Mouse (Mus musculus) liver, postnatal 0 days (tissue): Measurements from ENCODE around the gene Ptar1. TPM values are rescaled to one million over a fixed set of nuclear protein-coding genes. Genes with fewer than 3 reads are reported as not detected.

Experiments
- ATAC-seq: fragments of 200-750 bp; cut with Nextera tagmentation; 2 replicates; pipeline ENCODE4 v1.8.0; 2017; ENCODE audit warnings: mild to moderate bottlenecking, moderate library complexity
- DNase-seq: peaks from one replicate; pipeline ENCODE4 v3.0.0-alpha.2; 2016
- H3K27ac ChIP-seq: fragments of 300-500 bp; sonication (generic); 2 replicates; pipeline ENCODE4 v1.5.1; 2014; ENCODE audit warnings: antibody characterized with exemption, moderate library complexity, mild to moderate bottlenecking, low read depth
- H3K27me3 ChIP-seq: fragments of 300-500 bp; sonication (generic); 2 replicates; pipeline ENCODE4 v1.6.1; 2014; ENCODE audit warnings: low read length, control low read depth, mixed read lengths; ENCODE audit not compliant: insufficient read depth
- H3K36me3 ChIP-seq: fragments of 300-500 bp; sonication (generic); replicated peaks from 2 replicates; pipeline ENCODE4 v1.6.1; 2014; ENCODE audit warnings: mild to moderate bottlenecking, control low read depth, low read length, moderate library complexity, mixed read lengths; ENCODE audit not compliant: insufficient read depth
- H3K4me1 ChIP-seq: fragments of 300-500 bp; sonication (generic); 2 replicates; pipeline ENCODE4 v1.6.1; 2014; ENCODE audit warnings: antibody characterized with exemption, mild to moderate bottlenecking, control low read depth; ENCODE audit not compliant: insufficient read depth
- H3K4me2 ChIP-seq: fragments of 300-500 bp; sonication (generic); 2 replicates; pipeline ENCODE4 v1.6.1; 2014; ENCODE audit warnings: low read depth, mild to moderate bottlenecking, low read length, moderate library complexity, mixed read lengths
- H3K4me3 ChIP-seq: fragments of 300-500 bp; sonication (generic); 2 replicates; pipeline ENCODE4 v1.5.1; 2014; ENCODE audit warnings: low read depth, low read length
- H3K9ac ChIP-seq: fragments of 300-500 bp; sonication (generic); replicated peaks from 2 replicates; pipeline ENCODE4 v1.6.1; 2014; ENCODE audit warnings: mild to moderate bottlenecking, moderate library complexity
- H3K9me3 ChIP-seq: fragments of 300-500 bp; sonication (generic); 2 replicates; pipeline ENCODE4 v1.6.1; 2016; ENCODE audit warnings: mild to moderate bottlenecking, control low read depth, low read length, mixed read lengths
- CTCF ChIP-seq: sonication (generic); IDR thresholded peaks from 2 replicates; pipeline ENCODE4 v1.5.1; 2016; ENCODE audit warnings: antibody characterized with exemption, low read depth
- EP300 ChIP-seq: IDR thresholded peaks from 2 replicates; pipeline ENCODE4 v1.6.1; 2016; ENCODE audit warnings: antibody characterized with exemption, low read depth, mild to moderate bottlenecking
- WGBS: fragments of 180-500 bp; shearing (Covaris S2); extraction: QIAGEN DNeasy Blood & Tissue Kit; methylation state at CpG from one replicate; pipeline ENCODE4 v1.1.7; 2014; ENCODE audit not compliant: insufficient replicate concordance; 5-methylcytosine and 5-hydroxymethylcytosine counted together
- polyA plus RNA-seq: library from polyadenylated mRNA; unstranded; fragments of >200 nt; fragmentation: Nextera tagmentation; extraction: Ambion mirVana; gene quantifications from 2 replicates; pipeline ENCODE4 v1.2.1, GENCODE M21; 2015

Ptar1 gene
- polyA plus RNA-seq, 1 experiment from 2014 or later: 2.5 TPM

DNA sequence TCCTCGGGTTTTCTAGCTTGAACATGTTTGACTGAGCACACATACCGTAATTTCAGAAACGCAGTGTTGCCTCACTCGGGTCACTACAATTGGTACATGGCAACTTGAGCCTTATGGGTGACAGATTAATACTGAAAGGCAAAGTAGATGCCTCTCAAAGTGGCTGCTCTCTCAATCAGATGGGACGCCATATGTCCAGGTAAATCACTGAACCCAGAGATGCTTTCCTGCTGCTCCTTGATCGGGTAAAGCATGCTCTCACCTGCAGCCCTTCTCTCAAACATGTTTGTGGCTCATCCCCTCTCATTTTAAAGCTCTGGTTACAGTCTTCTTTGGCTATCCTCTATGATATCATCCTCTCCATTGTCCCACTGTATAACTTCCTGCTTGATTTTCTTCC lies 76.1 kb downstream of the Ptar1 start:
- Histone ChIP-seq H3K27ac (no peak overlapping the region), H3K4me3 (no peak overlapping the region), H3K36me3 (no peaks in the 10 kb centered on the region), H3K9ac (no peak overlapping the region), H3K9me3 (no peaks in the 10 kb centered on the region), H3K4me2 (no peak overlapping the region), H3K27me3 (peaks cover 17% of the 10 kb centered on the region), H3K4me1 (peaks cover 5% of the 10 kb centered on the region; the same call in 1 of the 2 replicates)
- TF ChIP-seq EP300 (no peak), CTCF (no peak)
- ATAC-seq: no peak
- no peak for DNase-seq
- WGBS: 78% methylated on average over 6 of the region's 6 CpGs

DNA sequence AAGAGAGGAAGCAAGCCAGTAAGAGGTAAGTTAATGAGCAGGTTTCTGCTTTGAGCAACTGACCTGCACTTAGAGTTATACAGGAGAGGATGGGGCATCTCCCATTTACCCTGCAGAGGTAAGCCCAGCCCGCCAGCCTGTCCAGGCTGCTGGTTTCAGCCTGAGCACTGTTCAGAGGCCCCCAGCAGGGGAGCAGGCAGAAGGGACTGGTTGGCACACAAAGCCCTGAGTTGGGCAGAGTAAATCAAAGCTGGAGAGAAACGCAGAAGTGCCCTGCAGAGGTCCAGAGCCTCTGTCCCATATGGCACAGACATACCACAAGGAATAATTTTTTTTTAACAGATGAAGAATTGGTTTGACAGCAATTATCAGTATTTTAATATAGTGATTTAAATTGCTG lies 76.8 kb downstream of the Ptar1 start:
- TF ChIP-seq CTCF (no peak), EP300 (no peak)
- no peaks in the 10 kb centered on the region for H3K36me3 ChIP-seq
- H3K27me3 ChIP-seq: peaks cover 13% of the 10 kb centered on the region
- no peak for ATAC-seq
- H3K27ac ChIP-seq: no peak overlapping the region
- H3K9ac ChIP-seq: no peak overlapping the region
- H3K4me2 ChIP-seq: no peak overlapping the region
- no peak for DNase-seq
- 0 out of 2 replicates have a peak, but pooled peaks cover 2% of the 10 kb centered on the region for H3K4me1 ChIP-seq
- H3K9me3 ChIP-seq: no peaks in the 10 kb centered on the region
- H3K4me3 ChIP-seq: no peak overlapping the region
- whole genome bisulfite sequencing: 55% methylated on average over 2 of the region's 2 CpGs

- H3K4me3 ChIP-seq: no peak overlapping the region
- 62% methylated on average over 5 of the region's 5 CpGs for WGBS
- TF ChIP-seq CTCF (no peak), EP300 (no peak)
- H3K27me3 ChIP-seq: no peaks in the 10 kb centered on the region
- no peak for ATAC-seq
- no peak for DNase-seq
- H3K4me1 ChIP-seq: no peaks in the 10 kb centered on the region
- no peak overlapping the region for H3K4me2 ChIP-seq
- H3K36me3 ChIP-seq: no peaks in the 10 kb centered on the region
- H3K9ac ChIP-seq: no peak overlapping the region
- H3K27ac ChIP-seq: no peak overlapping the region
- no peaks in the 10 kb centered on the region for H3K9me3 ChIP-seq
Observed at GRCm38 (mm10) chr19:23768864-23769263, 81.6 kb downstream of the Ptar1 start.

GRCm38 (mm10) chr19:23770494-23771423 lies 83.5 kb downstream of the Ptar1 start:
- H3K36me3 ChIP-seq: no peaks in the 10 kb centered on the region
- H3K4me1 ChIP-seq: no peaks in the 10 kb centered on the region
- TF ChIP-seq CTCF: no peak
- no peak for TF ChIP-seq EP300
- H3K4me2 ChIP-seq: no peak overlapping the region
- H3K4me3 ChIP-seq: no peak overlapping the region
- ATAC-seq: no peak
- no peak overlapping the region for H3K9ac ChIP-seq
- 64% methylated on average over 10 of the region's 10 CpGs for WGBS
- H3K27me3 ChIP-seq: no peaks in the 10 kb centered on the region
- DNase-seq: no peak
- no peak overlapping the region for H3K27ac ChIP-seq
- no peaks in the 10 kb centered on the region for H3K9me3 ChIP-seq

- WGBS: 70% methylated on average over 7 of the region's 7 CpGs
- H3K4me1 ChIP-seq: no peaks in the 10 kb centered on the region
- ATAC-seq (no peak), DNase-seq (peak; percentile 32)
- H3K9ac ChIP-seq: no peak overlapping the region
- H3K4me2 ChIP-seq: no peak overlapping the region
- H3K4me3 ChIP-seq: no peak overlapping the region
- no peaks in the 10 kb centered on the region for H3K9me3 ChIP-seq
- TF ChIP-seq CTCF (peak; percentile 67), EP300 (no peak)
- H3K27ac ChIP-seq: no peak overlapping the region
- no peaks in the 10 kb centered on the region for H3K27me3 ChIP-seq
- no peaks in the 10 kb centered on the region for H3K36me3 ChIP-seq
Observed at GRCm38 (mm10) chr19:23771971-23772370, 84.7 kb downstream of the Ptar1 start.

- DNase-seq (no peak), ATAC-seq (no peak)
- Histone ChIP-seq H3K36me3 (no peaks in the 10 kb centered on the region), H3K4me2 (no peak overlapping the region), H3K9me3 (no peaks in the 10 kb centered on the region), H3K4me3 (no peak overlapping the region), H3K27ac (no peak overlapping the region), H3K9ac (no peak overlapping the region), H3K4me1 (no peaks in the 10 kb centered on the region), H3K27me3 (no peaks in the 10 kb centered on the region)
- TF ChIP-seq CTCF (no peak), EP300 (no peak)
- WGBS: 75% methylated on average over 6 of the region's 6 CpGs
Observed at GRCm38 (mm10) chr19:23775356-23775755, 88.1 kb downstream of the Ptar1 start.
